20 mouse cellular contexts compared by ENCODE assay signal in genomic region chr16:39675775-39676174, GRCm38 (mm10).
DNase-seq lines count a peak whose midpoint lies in the region; ATAC-seq lines count a peak whose summit lies in the region.
"Had no signal": no experiment of that assay in that cellular context is flagged by ENCODE, and none has a peak within 500 bp of the region (broad histone marks: within the 10 kb centered on the region; RNA-seq: fewer than 3 reads in every experiment).

No protein-coding gene starts in this region.

- no peak overlapping the region for H3K9ac ChIP-seq in forebrain, embryonic 14.5 days (ENCODE audit: low read length)
- no peak overlapping the region for H3K9ac ChIP-seq in forebrain, embryonic 12.5 days
- H3K9ac ChIP-seq in forebrain, embryonic 16.5 days (replicated peaks; ENCODE audit: low read depth, low read length) = no peak overlapping the region
- H3K9ac ChIP-seq: hindbrain, embryonic 12.5 days; limb, embryonic 13.5 days; liver, embryonic 12.5 days; midbrain, embryonic 13.5 days had no signal

- H3K36me3 ChIP-seq in forebrain, embryonic 14.5 days (ENCODE audit: control insufficient read depth, insufficient read depth, low read length) = no peaks in the 10 kb centered on the region
- no peaks in the 10 kb centered on the region for H3K36me3 ChIP-seq in forebrain, embryonic 12.5 days (replicated peaks)
- no peaks in the 10 kb centered on the region for H3K36me3 ChIP-seq in forebrain, embryonic 16.5 days (ENCODE audit: control insufficient read depth, insufficient read depth)
- H3K36me3 ChIP-seq: hindbrain, embryonic 12.5 days; limb, embryonic 13.5 days; liver, embryonic 12.5 days; midbrain, embryonic 13.5 days had no signal

- no peak overlapping the region for H3K4me2 ChIP-seq in forebrain, embryonic 14.5 days (ENCODE audit: low read length)
- no peak overlapping the region for H3K4me2 ChIP-seq in forebrain, embryonic 12.5 days
- H3K4me2 ChIP-seq in forebrain, embryonic 16.5 days (ENCODE audit: low read length) = no peak overlapping the region
- H3K4me2 ChIP-seq: hindbrain, embryonic 12.5 days; limb, embryonic 13.5 days; liver, embryonic 12.5 days; midbrain, embryonic 13.5 days had no signal

- DNase-seq in forebrain, embryonic 14.5 days (ENCODE audit: low spot score) = peak; percentile 69
- DNase-seq in layer of hippocampus, adult 9-11 months = peak; percentile 17
- no peak for DNase-seq in layer of hippocampus, postnatal 10 days (ENCODE audit: low spot score in 2 of 2)
- no peak for DNase-seq in spleen, adult 18-20 months
- DNase-seq in spleen, postnatal 36 days (ENCODE audit: low spot score in 2 of 2) = no peak
- DNase-seq: adrenal gland, postnatal 25 days; cerebellum, adult 11-12 months; cerebellum, postnatal 10 days; gastrocnemius, adult 2 months; kidney, adult 18-20 months; kidney, postnatal 4 days; lung, adult 18-20 months; lung, postnatal 14 days had no signal

- ATAC-seq in forebrain, embryonic 14.5 days = peak; percentile 62; the same call in 1 of the 2 replicates
- ATAC-seq in forebrain, embryonic 12.5 days (ENCODE audit: low FRiP score) = no peak
- peak; percentile 80 for ATAC-seq in forebrain, embryonic 16.5 days
- ATAC-seq: liver, embryonic 12.5 days; midbrain, embryonic 13.5 days had no signal

- no peaks in the 10 kb centered on the region for H3K4me1 ChIP-seq in forebrain, embryonic 14.5 days (ENCODE audit: control insufficient read depth, insufficient read depth, low read length)
- no peaks in the 10 kb centered on the region for H3K4me1 ChIP-seq in forebrain, embryonic 12.5 days
- no peaks in the 10 kb centered on the region for H3K4me1 ChIP-seq in forebrain, embryonic 16.5 days (replicated peaks; ENCODE audit: control insufficient read depth, insufficient read depth, low read length)
- H3K4me1 ChIP-seq: hindbrain, embryonic 12.5 days; limb, embryonic 13.5 days; liver, embryonic 12.5 days; midbrain, embryonic 13.5 days had no signal

- no peaks in the 10 kb centered on the region for H3K27me3 ChIP-seq in forebrain, embryonic 14.5 days (replicated peaks; ENCODE audit: control insufficient read depth, insufficient read depth, low read length)
- H3K27me3 ChIP-seq in forebrain, embryonic 12.5 days = no peaks in the 10 kb centered on the region
- no peaks in the 10 kb centered on the region for H3K27me3 ChIP-seq in forebrain, embryonic 16.5 days (replicated peaks; ENCODE audit: control insufficient read depth, insufficient read depth, low read length)
- H3K27me3 ChIP-seq: hindbrain, embryonic 12.5 days; limb, embryonic 13.5 days; liver, embryonic 12.5 days; midbrain, embryonic 13.5 days had no signal

- 68% methylated on average over 3 of the region's 3 CpGs for WGBS in forebrain, embryonic 14.5 days
- 77% methylated on average over 3 of the region's 3 CpGs for WGBS in forebrain, embryonic 12.5 days
- 61% methylated on average over 3 of the region's 3 CpGs for WGBS in forebrain, embryonic 16.5 days

- H3K9me3 ChIP-seq in forebrain, embryonic 14.5 days (replicated peaks; ENCODE audit: control insufficient read depth, low read length) = no peaks in the 10 kb centered on the region
- H3K9me3 ChIP-seq in forebrain, embryonic 12.5 days = no peaks in the 10 kb centered on the region
- no peaks in the 10 kb centered on the region for H3K9me3 ChIP-seq in forebrain, embryonic 16.5 days (ENCODE audit: control insufficient read depth, low read length)
- H3K9me3 ChIP-seq: hindbrain, embryonic 12.5 days; limb, embryonic 13.5 days; liver, embryonic 12.5 days; midbrain, embryonic 13.5 days had no signal

- H3K27ac ChIP-seq in forebrain, embryonic 14.5 days (ENCODE audit: low read depth, low read length) = no peak overlapping the region
- H3K27ac ChIP-seq in forebrain, embryonic 12.5 days = no peak overlapping the region
- H3K27ac ChIP-seq in forebrain, embryonic 16.5 days (ENCODE audit: low read length) = no peak overlapping the region
- H3K27ac ChIP-seq: gastrocnemius, adult 2 months; hindbrain, embryonic 12.5 days; limb, embryonic 13.5 days; liver, embryonic 12.5 days; midbrain, embryonic 13.5 days; stomach, postnatal 0 days had no signal

- no peak overlapping the region for H3K4me3 ChIP-seq in forebrain, embryonic 14.5 days (ENCODE audit: low read depth, low read length)
- no peak overlapping the region for H3K4me3 ChIP-seq in forebrain, embryonic 12.5 days (replicated peaks)
- no peak overlapping the region for H3K4me3 ChIP-seq in forebrain, embryonic 16.5 days (replicated peaks; ENCODE audit: low read length)
- H3K4me3 ChIP-seq: gastrocnemius, adult 2 months; hindbrain, embryonic 12.5 days; limb, embryonic 13.5 days; liver, embryonic 12.5 days; midbrain, embryonic 13.5 days had no signal

Comparison
In these comparisons a context has a peak if more than half of its experiments do, and no peak if none do; other contexts are left out.
1. DNase-seq: peak in forebrain, embryonic 14.5 days (single experiment) and layer of hippocampus, adult 9-11 months (single experiment); none in layer of hippocampus, postnatal 10 days (0 of 2), spleen, adult 18-20 months (0 of 2) and spleen, postnatal 36 days (0 of 2).